Mouse (Mus musculus): ENCODE results near the gene Kif6.

Gene Kif6

DNA sequence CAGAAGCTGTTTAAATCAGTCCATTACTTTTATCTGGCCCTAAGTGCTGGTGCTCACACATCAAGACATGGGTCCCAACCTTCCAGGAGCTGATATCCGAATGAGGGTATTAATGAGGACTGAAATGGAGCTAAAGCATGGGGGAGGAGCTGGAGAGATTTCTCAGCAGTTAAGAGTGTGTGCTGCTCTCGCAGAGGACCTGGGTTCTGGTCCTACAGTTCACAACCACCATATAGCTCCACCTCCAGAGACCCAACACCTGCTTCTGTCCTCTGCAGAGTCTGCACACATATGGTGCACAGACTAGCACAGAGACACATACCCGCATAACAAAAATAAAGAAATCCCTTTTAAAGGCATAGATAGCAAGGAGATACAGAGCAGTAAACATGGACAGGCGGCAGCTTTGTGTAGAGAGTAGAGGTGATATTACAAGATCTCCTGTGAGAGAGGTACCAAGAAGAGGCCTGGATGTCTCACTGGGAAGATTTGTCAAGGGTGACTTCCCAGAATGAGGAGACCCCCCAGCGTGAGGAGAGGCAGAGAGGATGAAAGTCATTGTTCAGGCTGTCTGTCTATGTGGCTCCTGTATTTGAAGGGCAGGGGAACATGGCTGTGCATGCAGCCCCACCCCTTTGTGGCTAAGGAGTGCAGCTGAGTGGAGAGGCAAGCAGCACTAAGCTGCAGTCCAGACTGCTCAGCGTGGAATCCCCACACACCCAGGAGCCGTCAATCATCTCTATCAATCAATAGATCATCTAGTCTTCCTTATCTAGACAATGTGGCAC is 173.4 kb downstream of the Kif6 start:
- TF ChIP-seq POU5F1 (IDR thresholded peaks at IDR 0.05; ENCODE audit: borderline replicate concordance, low read length) (no peak), NANOG (IDR thresholded peaks at IDR 0.05; ENCODE audit: borderline replicate concordance, low read length) (no peak), CTCF (conservative IDR thresholded peaks at IDR 0.05; ENCODE audit: low read length) (no peak)
- no peak overlapping the region for H3K4me3 ChIP-seq (replicated peaks; ENCODE audit: low read length)
- peaks cover 8% of the 10 kb centered on the region; the same call in 1 of the 2 replicates for H3K27me3 ChIP-seq (ENCODE audit: insufficient read depth, low read length)
- peaks cover 13% of the 10 kb centered on the region for H3K4me1 ChIP-seq (replicated peaks; ENCODE audit: low read depth, low read length)
- H3K9me3 ChIP-seq (ENCODE audit: low read length) = no peaks in the 10 kb centered on the region
- no peaks in the 10 kb centered on the region for H3K36me3 ChIP-seq (ENCODE audit: insufficient read depth, low read length)

DNA sequence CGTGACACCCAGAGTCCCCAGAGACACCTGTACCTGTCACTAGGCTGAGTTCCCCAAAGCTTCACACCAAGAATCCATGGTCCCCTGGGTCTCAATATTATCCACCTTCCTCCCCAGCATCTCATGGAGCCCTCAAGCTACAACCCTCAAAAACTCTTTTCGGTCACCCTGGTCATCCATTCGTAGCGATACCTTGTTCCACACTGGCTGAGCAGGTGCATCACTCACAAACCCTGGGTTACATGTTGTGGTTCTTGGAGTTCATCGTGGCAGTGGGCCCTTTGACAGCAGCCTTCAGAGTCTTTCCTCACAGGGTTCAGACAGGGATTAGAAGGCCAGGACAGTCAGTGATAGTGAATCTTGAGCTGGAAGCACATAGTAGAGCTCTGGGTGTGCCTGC is 176.6 kb downstream of the Kif6 start:
- Histone ChIP-seq H3K4me1 (replicated peaks; ENCODE audit: low read depth, low read length) (peaks cover 13% of the 10 kb centered on the region), H3K9me3 (ENCODE audit: low read length) (no peaks in the 10 kb centered on the region), H3K27me3 (ENCODE audit: insufficient read depth, low read length) (peaks cover 8% of the 10 kb centered on the region; the same call in 1 of the 2 replicates), H3K36me3 (ENCODE audit: insufficient read depth, low read length) (no peaks in the 10 kb centered on the region), H3K4me3 (replicated peaks; ENCODE audit: low read length) (no peak overlapping the region)
- TF ChIP-seq NANOG (IDR thresholded peaks at IDR 0.05; ENCODE audit: borderline replicate concordance, low read length) (no peak), CTCF (conservative IDR thresholded peaks at IDR 0.05; ENCODE audit: low read length) (no peak), POU5F1 (IDR thresholded peaks at IDR 0.05; ENCODE audit: borderline replicate concordance, low read length) (no peak)

DNA sequence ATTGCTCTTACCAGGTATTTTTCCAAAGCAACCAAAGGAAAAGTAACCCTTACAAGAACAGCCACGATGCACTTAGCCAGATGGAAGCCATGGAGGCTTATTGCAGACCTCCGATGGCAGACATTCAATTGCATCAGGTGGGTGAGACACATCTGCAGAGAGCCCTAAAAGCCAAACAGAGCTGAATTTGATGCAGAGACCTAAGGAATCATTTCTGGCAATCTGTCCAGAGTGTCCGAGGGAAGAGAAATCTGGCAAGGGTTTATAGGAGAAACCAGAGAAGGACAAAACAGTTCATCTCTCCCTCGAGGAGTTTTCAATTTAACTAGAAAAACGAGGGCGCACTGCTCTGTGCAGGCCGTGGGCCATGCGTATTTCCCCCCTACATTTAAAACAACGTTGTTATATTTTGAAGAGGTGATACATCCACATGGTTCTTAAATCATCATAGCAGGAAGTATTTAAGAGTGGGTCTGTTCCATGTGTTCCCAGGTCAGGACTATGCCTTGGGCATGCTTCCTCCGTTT is 177.3 kb downstream of the Kif6 start:
- peaks cover 13% of the 10 kb centered on the region for H3K4me1 ChIP-seq (replicated peaks; ENCODE audit: low read depth, low read length)
- H3K9me3 ChIP-seq (ENCODE audit: low read length) = no peaks in the 10 kb centered on the region
- TF ChIP-seq NANOG (IDR thresholded peaks at IDR 0.05; ENCODE audit: borderline replicate concordance, low read length) (no peak), CTCF (conservative IDR thresholded peaks at IDR 0.05; ENCODE audit: low read length) (no peak), POU5F1 (IDR thresholded peaks at IDR 0.05; ENCODE audit: borderline replicate concordance, low read length) (no peak)
- H3K27me3 ChIP-seq (ENCODE audit: insufficient read depth, low read length) = peaks cover 8% of the 10 kb centered on the region; the same call in 1 of the 2 replicates
- no peaks in the 10 kb centered on the region for H3K36me3 ChIP-seq (ENCODE audit: insufficient read depth, low read length)
- no peak overlapping the region for H3K4me3 ChIP-seq (replicated peaks; ENCODE audit: low read length)

DNA sequence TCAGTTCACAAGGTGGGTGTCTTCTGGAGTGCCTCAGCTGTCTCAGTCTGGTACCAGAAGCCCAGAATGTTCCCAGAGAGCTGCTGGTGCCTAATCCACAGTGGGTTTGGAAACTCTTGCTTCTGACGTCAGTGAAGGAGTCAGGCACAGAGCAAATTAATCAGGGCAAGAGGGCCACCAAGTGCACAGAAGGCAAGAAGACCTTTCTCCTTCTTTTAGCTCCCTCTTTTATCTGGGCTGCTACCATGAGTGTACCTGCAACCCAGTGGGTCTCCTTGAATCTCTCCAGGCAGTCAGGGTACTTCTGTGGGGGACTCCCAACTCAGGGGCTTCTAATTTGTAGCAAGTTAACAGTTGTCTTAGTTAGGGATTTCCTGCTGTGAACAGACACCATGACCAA is 178.0 kb downstream of the Kif6 start:
- H3K36me3 ChIP-seq (ENCODE audit: insufficient read depth, low read length) = no peaks in the 10 kb centered on the region
- TF ChIP-seq CTCF (conservative IDR thresholded peaks at IDR 0.05; ENCODE audit: low read length) (no peak), POU5F1 (IDR thresholded peaks at IDR 0.05; ENCODE audit: borderline replicate concordance, low read length) (no peak), NANOG (IDR thresholded peaks at IDR 0.05; ENCODE audit: borderline replicate concordance, low read length) (no peak)
- no peak overlapping the region for H3K4me3 ChIP-seq (replicated peaks; ENCODE audit: low read length)
- H3K27me3 ChIP-seq (ENCODE audit: insufficient read depth, low read length) = peaks cover 8% of the 10 kb centered on the region; the same call in 1 of the 2 replicates
- no peaks in the 10 kb centered on the region for H3K9me3 ChIP-seq (ENCODE audit: low read length)
- peaks cover 12% of the 10 kb centered on the region for H3K4me1 ChIP-seq (replicated peaks; ENCODE audit: low read depth, low read length)

DNA sequence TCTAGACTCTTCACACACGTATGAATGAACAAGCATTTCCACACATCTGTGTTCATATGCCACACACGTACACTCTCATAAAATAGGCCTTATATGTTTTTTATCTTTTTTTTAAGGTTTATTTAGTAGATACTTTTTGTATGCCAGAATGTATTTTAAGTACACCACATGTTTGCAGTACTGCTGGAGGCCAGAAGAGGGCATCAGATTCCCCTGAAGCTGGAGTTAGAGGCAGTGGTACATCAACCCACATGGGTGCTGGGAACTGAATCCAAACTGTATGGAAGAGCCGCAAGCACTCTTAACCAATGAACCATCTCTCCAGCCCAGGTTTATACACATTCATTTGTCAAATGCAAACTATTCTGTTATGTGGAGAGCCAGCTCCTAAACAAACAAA is 179.0 kb downstream of the Kif6 start:
- Histone ChIP-seq H3K9me3 (ENCODE audit: low read length) (no peaks in the 10 kb centered on the region), H3K4me1 (replicated peaks; ENCODE audit: low read depth, low read length) (peaks cover 2% of the 10 kb centered on the region; the same call in 1 of the 2 replicates), H3K36me3 (ENCODE audit: insufficient read depth, low read length) (no peaks in the 10 kb centered on the region), H3K4me3 (replicated peaks; ENCODE audit: low read length) (no peak overlapping the region), H3K27me3 (ENCODE audit: insufficient read depth, low read length) (peaks cover 8% of the 10 kb centered on the region; the same call in 1 of the 2 replicates)
- TF ChIP-seq NANOG (IDR thresholded peaks at IDR 0.05; ENCODE audit: borderline replicate concordance, low read length) (no peak), CTCF (conservative IDR thresholded peaks at IDR 0.05; ENCODE audit: low read length) (peak; percentile 50)

DNA sequence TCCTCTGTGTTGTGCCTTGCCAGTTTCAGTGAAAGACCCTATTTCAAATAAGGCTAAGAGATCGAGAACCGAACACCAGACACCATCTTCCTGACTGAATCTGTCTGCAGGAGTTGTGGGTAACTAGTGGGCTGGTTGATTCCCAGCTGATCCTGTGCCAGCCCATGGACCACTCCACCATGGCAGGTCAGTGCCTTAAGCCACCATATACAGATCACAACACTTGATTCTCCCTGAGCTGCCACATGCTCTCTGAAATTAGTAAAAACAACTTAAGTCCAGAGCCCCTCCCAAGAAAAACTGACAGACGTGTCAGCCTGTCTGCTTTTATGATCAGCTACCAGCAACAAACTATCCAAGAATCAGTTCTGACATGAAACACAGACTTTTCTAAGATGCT is 180.3 kb downstream of the Kif6 start:
- H3K27me3 ChIP-seq (ENCODE audit: insufficient read depth, low read length) = peaks cover 8% of the 10 kb centered on the region; the same call in 1 of the 2 replicates
- no peaks in the 10 kb centered on the region for H3K36me3 ChIP-seq (ENCODE audit: insufficient read depth, low read length)
- no peaks in the 10 kb centered on the region for H3K4me1 ChIP-seq (replicated peaks; ENCODE audit: low read depth, low read length)
- H3K9me3 ChIP-seq (ENCODE audit: low read length) = no peaks in the 10 kb centered on the region
- TF ChIP-seq CTCF (conservative IDR thresholded peaks at IDR 0.05; ENCODE audit: low read length) (no peak), POU5F1 (IDR thresholded peaks at IDR 0.05; ENCODE audit: borderline replicate concordance, low read length) (no peak), NANOG (IDR thresholded peaks at IDR 0.05; ENCODE audit: borderline replicate concordance, low read length) (no peak)
- no peak overlapping the region for H3K4me3 ChIP-seq (replicated peaks; ENCODE audit: low read length)

DNA sequence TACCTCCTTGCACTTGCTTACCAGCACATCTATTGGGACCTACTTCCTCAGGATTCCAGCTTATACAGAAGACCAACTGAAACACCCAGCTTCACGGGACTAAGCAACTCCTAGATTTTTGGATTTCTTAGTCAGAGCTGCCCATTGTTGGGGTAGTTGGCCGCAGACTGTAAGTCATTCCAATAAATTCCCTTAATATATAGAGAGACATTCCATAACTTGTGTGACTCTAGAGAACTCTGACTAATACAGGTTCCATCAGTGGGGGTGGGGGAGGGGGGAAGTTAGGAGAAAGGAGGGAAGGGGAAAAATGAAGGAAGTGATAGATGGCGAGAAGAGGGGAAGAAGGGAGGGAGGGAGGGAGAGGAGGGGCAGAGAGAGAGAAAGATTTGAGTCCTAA is 181.2 kb downstream of the Kif6 start:
- Histone ChIP-seq H3K4me3 (replicated peaks; ENCODE audit: low read length) (no peak overlapping the region), H3K9me3 (ENCODE audit: low read length) (no peaks in the 10 kb centered on the region), H3K27me3 (ENCODE audit: insufficient read depth, low read length) (peaks cover 7% of the 10 kb centered on the region; the same call in 1 of the 2 replicates), H3K4me1 (replicated peaks; ENCODE audit: low read depth, low read length) (no peaks in the 10 kb centered on the region), H3K36me3 (ENCODE audit: insufficient read depth, low read length) (no peaks in the 10 kb centered on the region)
- TF ChIP-seq POU5F1 (IDR thresholded peaks at IDR 0.05; ENCODE audit: borderline replicate concordance, low read length) (no peak), CTCF (conservative IDR thresholded peaks at IDR 0.05; ENCODE audit: low read length) (no peak), NANOG (IDR thresholded peaks at IDR 0.05; ENCODE audit: borderline replicate concordance, low read length) (no peak)

DNA sequence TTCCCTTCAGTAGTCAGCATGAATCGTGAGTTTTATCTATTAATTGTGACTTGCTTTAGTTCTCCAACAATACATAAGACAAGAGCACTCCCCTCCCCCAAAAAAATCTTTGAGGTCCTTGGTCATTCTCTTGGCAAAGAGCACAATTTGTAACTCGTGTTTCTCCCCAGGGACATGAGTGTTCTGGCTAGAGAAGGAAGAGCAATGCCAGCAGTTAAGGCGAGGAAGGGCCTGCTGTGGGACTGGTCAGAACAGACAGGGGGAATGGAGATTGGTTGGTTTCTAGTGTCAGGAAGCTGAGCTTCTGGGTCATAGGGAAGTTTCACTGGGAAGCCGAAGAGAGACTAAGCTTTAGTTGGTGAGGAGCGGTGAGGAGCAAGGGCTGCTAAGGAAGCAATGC is 184.2 kb downstream of the Kif6 start:
- Histone ChIP-seq H3K27me3 (ENCODE audit: insufficient read depth, low read length) (no peaks in the 10 kb centered on the region), H3K4me1 (replicated peaks; ENCODE audit: low read depth, low read length) (no peaks in the 10 kb centered on the region), H3K4me3 (replicated peaks; ENCODE audit: low read length) (no peak overlapping the region), H3K9me3 (ENCODE audit: low read length) (no peaks in the 10 kb centered on the region), H3K36me3 (ENCODE audit: insufficient read depth, low read length) (no peaks in the 10 kb centered on the region)
- no peak for TF ChIP-seq CTCF (conservative IDR thresholded peaks at IDR 0.05; ENCODE audit: low read length)
- TF ChIP-seq POU5F1 (IDR thresholded peaks at IDR 0.05; ENCODE audit: borderline replicate concordance, low read length) = no peak
- no peak for TF ChIP-seq NANOG (IDR thresholded peaks at IDR 0.05; ENCODE audit: borderline replicate concordance, low read length)

Data from E14TG2a.4 (cell line).